Mouse (Mus musculus) stomach, embryonic 16.5 days (tissue): Measurements from ENCODE around the gene Tpr. TPM values are rescaled to one million over a fixed set of nuclear protein-coding genes. Genes with fewer than 3 reads are reported as not detected.

Experiments used
- ATAC-seq: fragments of 200-750 bp; cut with Nextera tagmentation; 2 replicates; pipeline ENCODE4 v1.8.0; 2017; ENCODE audit warnings: moderate number of reproducible peaks, moderate TSS enrichment; ENCODE audit not compliant: insufficient read depth, low FRiP score
- H3K27ac ChIP-seq: fragments of 300-500 bp; sonication (generic); 2 replicates; pipeline ENCODE4 v1.5.1; 2014; ENCODE audit warnings: low read length
- H3K27me3 ChIP-seq: fragments of 300-500 bp; sonication (generic); 2 replicates; pipeline ENCODE4 v1.6.1; 2014; ENCODE audit warnings: low read length, control low read depth, mixed read lengths; ENCODE audit not compliant: control insufficient read depth, insufficient read depth
- H3K36me3 ChIP-seq: fragments of 300-500 bp; sonication (generic); 2 replicates; pipeline ENCODE4 v1.6.1; 2014; ENCODE audit warnings: low read length; ENCODE audit not compliant: control insufficient read depth, insufficient read depth
- H3K4me1 ChIP-seq: fragments of 300-500 bp; sonication (generic); 2 replicates; pipeline ENCODE4 v1.6.1; 2014; ENCODE audit warnings: low read length, control low read depth, mixed read lengths; ENCODE audit not compliant: control insufficient read depth, insufficient read depth
- H3K4me2 ChIP-seq: fragments of 300-500 bp; sonication (generic); 2 replicates; pipeline ENCODE4 v1.6.1; 2014; ENCODE audit warnings: low read depth, low read length, mixed read lengths
- H3K4me3 ChIP-seq: fragments of 300-500 bp; sonication (generic); replicated peaks from 2 replicates; pipeline ENCODE4 v1.5.1; 2014; ENCODE audit warnings: mild to moderate bottlenecking, low read length
- H3K9ac ChIP-seq: fragments of 300-500 bp; sonication (generic); 2 replicates; pipeline ENCODE4 v1.6.1; 2014; ENCODE audit warnings: low read length
- H3K9me3 ChIP-seq: fragments of 300-500 bp; sonication (generic); replicated peaks from 2 replicates; pipeline ENCODE4 v1.6.1; 2016; ENCODE audit warnings: low read length, control low read depth; ENCODE audit not compliant: control insufficient read depth
- WGBS: fragments of 180-500 bp; shearing (Covaris S2); extraction: QIAGEN DNeasy Blood & Tissue Kit; methylation state at CpG from one replicate; pipeline ENCODE4 v1.1.7; 2014; 5-methylcytosine and 5-hydroxymethylcytosine counted together
- polyA plus RNA-seq: library from polyadenylated mRNA; unstranded; fragments of >200 nt; fragmentation: Nextera tagmentation; extraction: Ambion mirVana; gene quantifications from 2 replicates; pipeline ENCODE4 v1.2.1, GENCODE M21; 2015

The Tpr gene
- polyA plus RNA-seq, 1 experiment from 2014 or later = 129 TPM

DNA sequence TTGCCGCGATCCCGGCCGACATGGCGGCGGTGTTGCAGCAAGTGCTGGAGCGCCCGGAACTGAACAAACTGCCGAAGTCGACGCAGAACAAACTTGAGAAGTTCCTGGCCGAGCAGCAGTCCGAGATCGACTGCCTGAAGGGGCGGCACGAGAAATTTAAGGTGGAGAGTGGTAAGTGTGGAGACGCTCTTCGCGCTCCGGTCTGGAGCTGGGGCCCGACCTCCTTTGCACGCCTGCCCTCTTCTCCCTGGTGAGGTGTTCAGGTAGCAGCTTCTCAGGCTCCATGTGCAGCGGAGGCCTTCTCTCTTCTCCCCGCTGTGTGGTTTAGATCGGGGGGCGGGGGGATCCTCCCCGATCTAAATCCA, 832 bp downstream of the Tpr start:
- no peaks in the 10 kb centered on the region for H3K9me3 ChIP-seq
- no peaks in the 10 kb centered on the region for H3K27me3 ChIP-seq
- peak overlapping the region; percentile 90 for H3K9ac ChIP-seq
- H3K4me1 ChIP-seq = peaks cover 4% of the 10 kb centered on the region; the same call in 1 of the 2 replicates
- ATAC-seq = peak; percentile 39; the same call in 1 of the 2 replicates
- under 1% methylated on average over 27 of the region's 27 CpGs for WGBS
- peak overlapping the region; percentile 86 for H3K4me2 ChIP-seq
- peak overlapping the region; percentile 98 for H3K27ac ChIP-seq
- peaks cover 8% of the 10 kb centered on the region for H3K36me3 ChIP-seq
- peak overlapping the region; percentile 71 for H3K4me3 ChIP-seq

GRCm38 (mm10) chr1:150396001-150396400, 3.4 kb downstream of the Tpr start:
- Histone ChIP-seq H3K36me3 (peaks cover 8% of the 10 kb centered on the region), H3K4me3 (no peak overlapping the region), H3K9me3 (no peaks in the 10 kb centered on the region), H3K4me1 (peaks cover 4% of the 10 kb centered on the region; the same call in 1 of the 2 replicates), H3K9ac (no peak overlapping the region), H3K27me3 (no peaks in the 10 kb centered on the region), H3K27ac (no peak overlapping the region), H3K4me2 (no peak overlapping the region)
- WGBS = 79% methylated on average over 3 of the region's 3 CpGs
- ATAC-seq = no peak

DNA sequence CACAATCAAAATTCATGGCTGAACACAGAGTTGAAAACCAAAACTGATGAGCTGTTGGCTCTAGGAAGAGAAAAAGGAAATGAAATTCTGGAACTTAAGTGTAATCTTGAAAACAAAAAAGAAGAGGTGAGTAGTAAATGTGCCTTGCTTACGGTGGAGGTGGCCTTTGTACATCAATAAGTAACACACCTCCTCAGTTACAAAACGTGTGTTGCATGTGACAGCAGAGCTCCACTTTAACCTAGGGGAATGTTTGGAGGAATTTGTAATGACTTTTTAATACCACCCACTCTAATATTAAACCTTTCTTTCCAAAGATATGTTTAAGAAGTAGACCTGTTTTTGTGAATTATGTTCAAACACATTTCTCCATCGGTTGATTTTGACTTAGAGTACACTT, 11.3 kb downstream of the Tpr start:
- H3K27ac ChIP-seq = no peak overlapping the region
- H3K36me3 ChIP-seq = peaks cover 14% of the 10 kb centered on the region; the same call in 1 of the 2 replicates
- no peaks in the 10 kb centered on the region for H3K27me3 ChIP-seq
- no peak overlapping the region for H3K4me3 ChIP-seq
- 83% methylated on average over 3 of the region's 3 CpGs for WGBS
- no peak overlapping the region for H3K9ac ChIP-seq
- ATAC-seq = no peak
- H3K9me3 ChIP-seq = no peaks in the 10 kb centered on the region
- H3K4me1 ChIP-seq = no peaks in the 10 kb centered on the region
- no peak overlapping the region for H3K4me2 ChIP-seq

DNA sequence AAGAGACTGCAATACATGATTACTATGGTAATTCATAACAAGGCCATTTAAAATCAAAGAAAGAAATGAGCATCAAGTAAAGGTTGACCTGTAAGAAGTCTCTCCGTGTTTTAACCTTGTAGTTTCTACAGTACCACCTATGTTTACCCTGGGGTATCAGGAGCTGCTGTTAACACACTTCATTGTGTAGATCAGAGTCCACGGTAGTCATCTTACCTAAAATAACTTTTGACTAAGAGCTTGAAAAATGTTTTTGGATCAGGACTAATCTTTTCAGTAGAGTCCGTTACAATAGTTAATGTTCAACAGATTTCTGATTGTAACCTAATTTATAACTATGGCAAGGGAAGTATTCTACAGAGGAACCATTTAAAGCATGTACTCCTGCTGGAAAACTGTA, 11.9 kb downstream of the Tpr start:
- no peak overlapping the region for H3K4me2 ChIP-seq
- H3K4me1 ChIP-seq = no peaks in the 10 kb centered on the region
- H3K4me3 ChIP-seq = no peak overlapping the region
- no peak overlapping the region for H3K9ac ChIP-seq
- peaks cover 20% of the 10 kb centered on the region; the same call in 1 of the 2 replicates for H3K36me3 ChIP-seq
- WGBS = 73% methylated on average over 3 of the region's 3 CpGs
- no peaks in the 10 kb centered on the region for H3K27me3 ChIP-seq
- H3K9me3 ChIP-seq = no peaks in the 10 kb centered on the region
- ATAC-seq = no peak
- no peak overlapping the region for H3K27ac ChIP-seq

- Histone ChIP-seq H3K27ac (no peak overlapping the region), H3K9ac (no peak overlapping the region), H3K4me1 (no peaks in the 10 kb centered on the region), H3K4me2 (no peak overlapping the region), H3K36me3 (peaks cover 34% of the 10 kb centered on the region; the same call in 1 of the 2 replicates), H3K4me3 (no peak overlapping the region), H3K27me3 (no peaks in the 10 kb centered on the region), H3K9me3 (no peaks in the 10 kb centered on the region)
- WGBS = 61% methylated on average over 9 of the region's 9 CpGs
- ATAC-seq = peak; percentile 64; the same call in 1 of the 2 replicates
Measured at GRCm38 (mm10) chr1:150407285-150407684, 14.6 kb downstream of the Tpr start.

DNA sequence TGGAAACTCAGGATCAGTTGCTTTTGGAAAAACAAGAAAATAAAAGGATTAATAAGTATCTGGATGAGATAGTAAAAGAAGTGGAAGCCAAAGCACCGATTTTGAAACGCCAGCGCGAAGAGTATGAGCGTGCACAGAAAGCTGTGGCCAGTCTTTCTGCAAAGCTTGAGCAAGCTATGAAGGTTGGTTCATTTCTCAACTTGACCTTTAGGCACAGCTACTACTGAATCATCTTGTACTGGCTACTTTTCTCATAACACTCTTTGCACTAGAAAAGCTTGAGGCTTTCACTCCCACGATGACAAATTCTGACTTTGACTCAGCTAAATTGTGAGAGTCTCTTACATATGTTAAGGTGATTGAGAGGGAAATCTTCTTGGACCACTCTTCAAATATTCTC, 17.4 kb downstream of the Tpr start:
- Histone ChIP-seq H3K4me3 (no peak overlapping the region), H3K4me2 (no peak overlapping the region), H3K27me3 (no peaks in the 10 kb centered on the region), H3K9me3 (no peaks in the 10 kb centered on the region), H3K36me3 (peaks cover 32% of the 10 kb centered on the region), H3K9ac (no peak overlapping the region), H3K27ac (no peak overlapping the region), H3K4me1 (no peaks in the 10 kb centered on the region)
- ATAC-seq = no peak
- WGBS = 98% methylated on average over 6 of the region's 6 CpGs

- WGBS = 95% methylated on average over 3 of the region's 3 CpGs
- Histone ChIP-seq H3K4me1 (no peaks in the 10 kb centered on the region), H3K27me3 (no peaks in the 10 kb centered on the region), H3K36me3 (peaks cover 28% of the 10 kb centered on the region), H3K9ac (no peak overlapping the region), H3K4me2 (no peak overlapping the region), H3K9me3 (no peaks in the 10 kb centered on the region), H3K4me3 (no peak overlapping the region), H3K27ac (no peak overlapping the region)
- ATAC-seq = no peak
Measured at GRCm38 (mm10) chr1:150416006-150416405, 23.4 kb downstream of the Tpr start.

DNA sequence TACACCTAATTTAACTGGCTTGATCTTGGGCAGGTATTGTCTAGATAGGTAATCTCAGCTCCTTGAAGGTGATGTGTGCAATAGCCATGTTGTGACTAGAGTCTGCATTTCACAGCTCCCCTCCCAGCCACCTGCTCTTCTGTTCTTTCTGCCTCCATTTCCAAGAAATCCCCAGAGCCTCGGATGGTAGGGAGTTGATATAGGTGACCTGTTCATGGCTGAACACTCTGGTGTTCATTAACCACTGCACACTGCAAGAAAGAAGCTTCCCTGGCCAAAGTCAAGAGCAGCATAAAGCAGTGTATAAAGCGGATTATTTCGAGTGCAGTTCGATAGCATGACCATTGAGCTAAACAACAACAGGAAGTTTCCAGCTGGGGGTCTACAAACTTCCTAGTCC, 25.8 kb downstream of the Tpr start:
- Histone ChIP-seq H3K4me2 (no peak overlapping the region), H3K9ac (no peak overlapping the region), H3K9me3 (no peaks in the 10 kb centered on the region), H3K4me1 (no peaks in the 10 kb centered on the region), H3K27me3 (no peaks in the 10 kb centered on the region), H3K27ac (no peak overlapping the region), H3K36me3 (peaks cover 30% of the 10 kb centered on the region), H3K4me3 (no peak overlapping the region)
- WGBS = 92% methylated on average over 4 of the region's 4 CpGs
- no peak for ATAC-seq

GRCm38 (mm10) chr1:150425665-150426064, 33.0 kb downstream of the Tpr start:
- Histone ChIP-seq H3K4me3 (no peak overlapping the region), H3K9me3 (no peaks in the 10 kb centered on the region), H3K4me1 (no peaks in the 10 kb centered on the region), H3K27ac (no peak overlapping the region), H3K36me3 (peaks cover 26% of the 10 kb centered on the region), H3K4me2 (no peak overlapping the region), H3K9ac (no peak overlapping the region), H3K27me3 (no peaks in the 10 kb centered on the region)
- WGBS = 82% methylated on average over 9 of the region's 9 CpGs
- ATAC-seq = no peak

GRCm38 (mm10) chr1:150426216-150426615, 33.6 kb downstream of the Tpr start:
- peaks cover 29% of the 10 kb centered on the region for H3K36me3 ChIP-seq
- H3K27ac ChIP-seq = no peak overlapping the region
- no peaks in the 10 kb centered on the region for H3K9me3 ChIP-seq
- H3K4me1 ChIP-seq = no peaks in the 10 kb centered on the region
- H3K4me3 ChIP-seq = no peak overlapping the region
- 68% methylated on average over 3 of the region's 3 CpGs for WGBS
- H3K9ac ChIP-seq = no peak overlapping the region
- no peak overlapping the region for H3K4me2 ChIP-seq
- no peaks in the 10 kb centered on the region for H3K27me3 ChIP-seq
- ATAC-seq = no peak
